Mouse (Mus musculus) ES-E14 (cell line): Measurements from ENCODE around the gene Bcl6b. TPM values are rescaled to one million over a fixed set of nuclear protein-coding genes. Genes with fewer than 3 reads are reported as not detected.
A peak's percentile ranks its signal among the peaks of the same experiment; 100 is the strongest.

Experiments
- DNase-seq: peaks from one replicate; pipeline ENCODE4 v3.0.0-alpha.2; 2013; ENCODE audit warnings: low read depth, low spot score
- H3K27ac ChIP-seq: 2 replicates; pipeline ENCODE4 v1.5.1; 2012; ENCODE audit warnings: low read depth, mild to moderate bottlenecking, low read length, moderate library complexity, mixed read lengths; ENCODE audit not compliant: poor library complexity, insufficient read depth, severe bottlenecking
- H3K36me3 ChIP-seq: 2 replicates; pipeline ENCODE4 v1.6.1; 2012; ENCODE audit warnings: mild to moderate bottlenecking, low read length, moderate library complexity, mixed read lengths; ENCODE audit not compliant: control insufficient read depth, poor library complexity, insufficient read depth, severe bottlenecking
- H3K4me1 ChIP-seq, 2 experiments: fragments of 150-350 bp in 1 of 2; sonication (generic) in 1 of 2; 2 replicates each; pipeline ENCODE4 v1.6.1; 2012; ENCODE audit warnings: low read length in 2 of 2, mild to moderate bottlenecking in 1 of 2, mixed read lengths in 1 of 2; ENCODE audit not compliant: control insufficient read depth in 2 of 2, insufficient read depth in 2 of 2, poor library complexity in 1 of 2
- H3K4me3 ChIP-seq, 2 experiments: fragments of 150-350 bp in 1 of 2; sonication (generic) in 1 of 2; 2 replicates each; pipeline ENCODE4 v1.5.1; 2012; ENCODE audit warnings: low read length in 2 of 2, low read depth in 1 of 2, mild to moderate bottlenecking in 1 of 2, mixed read lengths in 1 of 2; ENCODE audit not compliant: insufficient read depth in 1 of 2, poor library complexity in 1 of 2, severe bottlenecking in 1 of 2
- H3K9ac ChIP-seq: 2 replicates; pipeline ENCODE4 v1.6.1; 2012; ENCODE audit warnings: low read depth, mild to moderate bottlenecking, low read length, mixed read lengths; ENCODE audit not compliant: poor library complexity, insufficient read depth, severe bottlenecking
- H3K9me3 ChIP-seq: fragments of 150-350 bp; sonication (generic); 2 replicates; pipeline ENCODE4 v1.6.1; 2012; ENCODE audit warnings: low read depth, mild to moderate bottlenecking, low read length; ENCODE audit not compliant: control insufficient read depth, insufficient read depth
- CHD2 ChIP-seq: IDR thresholded peaks from 2 replicates; pipeline ENCODE4 v1.6.1; 2014; ENCODE audit warnings: mild to moderate bottlenecking, low read depth, low read length, inconsistent platforms
- HCFC1 ChIP-seq: IDR thresholded peaks from 2 replicates; pipeline ENCODE4 v1.6.1; 2012; ENCODE audit warnings: low read length, inconsistent platforms, borderline replicate concordance; ENCODE audit not compliant: insufficient read depth
- MAFK ChIP-seq: IDR thresholded peaks from 2 replicates; pipeline ENCODE4 v1.6.1; 2014; ENCODE audit warnings: mild to moderate bottlenecking, low read depth, low read length, inconsistent platforms; ENCODE audit not compliant: insufficient read depth
- ZC3H11A ChIP-seq: IDR thresholded peaks from 2 replicates; pipeline ENCODE4 v1.6.1; 2012; ENCODE audit warnings: low read depth, mild to moderate bottlenecking, inconsistent platforms, low read length, borderline replicate concordance
- ZNF384 ChIP-seq: IDR thresholded peaks from 2 replicates; pipeline ENCODE4 v1.6.1; 2012; ENCODE audit warnings: low read depth, low read length, inconsistent platforms
- in situ Hi-C, 2 experiments: fragments of 600-800 bp; cut with MboI; formaldehyde crosslinking; loops; one replicate each; pipeline ENCODE4 v1.15.1; 2025; ENCODE audit warnings: low sequenced_read_pairs in 2 of 2, inconsistent platforms in 1 of 2; ENCODE audit not compliant: unreplicated experiment in 2 of 2
- total RNA-seq: library from RNA; depleted of rRNA; stranded (reverse); fragments of 300-350 nt; gene quantifications from 2 replicates; pipeline ENCODE4 v1.2.3, GENCODE M21; 2012

Bcl6b gene
- total RNA-seq, 1 experiment = 5.2 TPM

GRCm38 (mm10) chr11:70239541-70240279 is 10.1 kb upstream of the Bcl6b start, which contains the start of the genes Gm21988 and Rnasek:
Gene Gm21988 (minus strand): TSS chr11:70239830.
Gene Rnasek (minus strand): TSS chr11:70239842.
- DNase-seq = peak; percentile 79
- in situ Hi-C loops = no loop called here
- H3K4me1 ChIP-seq = peaks cover 7 to 8% of the 10 kb centered on the region in 2 experiments; a peak in 2 of 4 replicates
- peak within 1 kb of the TSS; percentile 86 to 98 for H3K4me3 ChIP-seq
- H3K9ac ChIP-seq = peak within 1 kb of the TSS; percentile 89
- H3K27ac ChIP-seq = peak within 1 kb of the TSS; percentile 80
- H3K36me3 ChIP-seq = peaks cover 16% of the 10 kb centered on the region
- H3K9me3 ChIP-seq = no peaks in the 10 kb centered on the region
- TF ChIP-seq CHD2 = no peak
- TF ChIP-seq HCFC1 = no peak; the same call in 1 of the 2 replicates
- TF ChIP-seq ZC3H11A = no peak
- no peak for TF ChIP-seq ZNF384
- no peak for TF ChIP-seq MAFK

- in situ Hi-C loops = no loop called here
- DNase-seq = no peak
- Histone ChIP-seq H3K36me3 (peaks cover 17% of the 10 kb centered on the region), H3K4me1 (peaks cover 7 to 16% of the 10 kb centered on the region in 2 experiments; a peak in 3 of 4 replicates), H3K4me3 (peak overlapping the region; percentile 86 to 98), H3K9ac (peak overlapping the region; percentile 89), H3K9me3 (no peaks in the 10 kb centered on the region), H3K27ac (no peak overlapping the region)
- TF ChIP-seq ZC3H11A (no peak), HCFC1 (no peak), ZNF384 (no peak), MAFK (no peak), CHD2 (no peak)
Observed at GRCm38 (mm10) chr11:70238591-70239440, 9.2 kb upstream of the Bcl6b start.

- in situ Hi-C loops = no loop called here
- DNase-seq = peak; percentile 94
- Histone ChIP-seq H3K36me3 (peaks cover 17% of the 10 kb centered on the region), H3K9me3 (no peaks in the 10 kb centered on the region), H3K4me1 (peaks cover 11 to 22% of the 10 kb centered on the region in 2 experiments; a peak in 3 of 4 replicates), H3K27ac (peak within 1 kb of the TSS; percentile 73), H3K4me3 (peak within 1 kb of the TSS; percentile 86 to 98), H3K9ac (peak within 1 kb of the TSS; percentile 89)
- TF ChIP-seq MAFK (no peak), CHD2 (peak; percentile 57; the same call in 1 of the 2 replicates)
Observed at GRCm38 (mm10) chr11:70237457-70238167, 8.0 kb upstream of the Bcl6b start, which contains the start of gene 0610010K14Rik. Gene 0610010K14Rik (minus strand): TSS chr11:70237914.

- Histone ChIP-seq H3K4me1 (peaks cover 11 to 25% of the 10 kb centered on the region in 2 experiments; a peak in 3 of 4 replicates), H3K4me3 (peak overlapping the region in 1 of 2 experiments; percentile 86; a peak in 3 of 4 replicates), H3K27ac (no peak overlapping the region), H3K9me3 (no peaks in the 10 kb centered on the region), H3K9ac (peak overlapping the region; percentile 45; the same call in 1 of the 2 replicates), H3K36me3 (peaks cover 17% of the 10 kb centered on the region)
- in situ Hi-C loops = no loop called here
- no peak for DNase-seq
- no peak for TF ChIP-seq ZNF384
- TF ChIP-seq ZC3H11A = no peak
- TF ChIP-seq HCFC1 = no peak
- TF ChIP-seq MAFK = no peak
- no peak for TF ChIP-seq CHD2
Observed at GRCm38 (mm10) chr11:70236717-70237116, 7.1 kb upstream of the Bcl6b start.
